Mouse (Mus musculus) midbrain, embryonic 10.5 days (tissue): Measurements from ENCODE around the gene Elovl6. TPM values are rescaled to one million over a fixed set of nuclear protein-coding genes. Genes with fewer than 3 reads are reported as not detected.

ENCODE experiments used
- DNase-seq: peaks from one replicate; pipeline ENCODE4 v3.0.0-alpha.2; 2017; ENCODE audit warnings: low spot score
- H3K27ac ChIP-seq: fragments of 300-500 bp; sonication (generic); replicated peaks from 2 replicates; pipeline ENCODE4 v1.5.1; 2016; ENCODE audit warnings: mild to moderate bottlenecking
- H3K27me3 ChIP-seq: fragments of 300-500 bp; sonication (generic); 2 replicates; pipeline ENCODE4 v1.6.1; 2016; ENCODE audit warnings: low read depth, mild to moderate bottlenecking; ENCODE audit not compliant: poor library complexity, severe bottlenecking
- H3K36me3 ChIP-seq: fragments of 300-500 bp; sonication (generic); 2 replicates; pipeline ENCODE4 v1.6.1; 2016; ENCODE audit warnings: mild to moderate bottlenecking, moderate library complexity
- H3K4me1 ChIP-seq: fragments of 300-500 bp; sonication (generic); 2 replicates; pipeline ENCODE4 v1.6.1; 2016
- H3K4me3 ChIP-seq: fragments of 300-500 bp; sonication (generic); 2 replicates; pipeline ENCODE4 v1.5.1; 2016; ENCODE audit warnings: mild to moderate bottlenecking, moderate library complexity
- H3K9me3 ChIP-seq: fragments of 300-500 bp; sonication (generic); replicated peaks from 2 replicates; pipeline ENCODE4 v1.6.1; 2016; ENCODE audit warnings: mild to moderate bottlenecking
- WGBS: fragments of 180-500 bp; shearing (Covaris S2); methylation state at CpG from one replicate; pipeline ENCODE4 v1.1.7; 2016; 5-methylcytosine and 5-hydroxymethylcytosine counted together
- polyA plus RNA-seq: library from polyadenylated mRNA; unstranded; fragments of >200 nt; fragmentation: Nextera tagmentation; extraction: Ambion mirVana; gene quantifications from 2 replicates; pipeline ENCODE4 v1.2.1, GENCODE M21; 2016

Elovl6 gene
- polyA plus RNA-seq, 1 experiment from 2014 or later = 39.5 TPM

GRCm38 (mm10) chr3:129647312-129647711 lies 115.2 kb downstream of the Elovl6 start:
- Histone ChIP-seq H3K27ac (no peak overlapping the region), H3K36me3 (no peaks in the 10 kb centered on the region), H3K27me3 (no peaks in the 10 kb centered on the region), H3K4me1 (peaks cover 21% of the 10 kb centered on the region), H3K9me3 (no peaks in the 10 kb centered on the region), H3K4me3 (no peak overlapping the region)
- DNase-seq = no peak
- WGBS = 90% methylated on average over 10 of the region's 10 CpGs

- DNase-seq = no peak
- Histone ChIP-seq H3K4me3 (no peak overlapping the region), H3K27me3 (no peaks in the 10 kb centered on the region), H3K4me1 (peaks cover 18% of the 10 kb centered on the region), H3K27ac (no peak overlapping the region), H3K9me3 (no peaks in the 10 kb centered on the region), H3K36me3 (no peaks in the 10 kb centered on the region)
- 80% methylated on average over 5 of the region's 5 CpGs for WGBS
Measured at GRCm38 (mm10) chr3:129648598-129648997, 116.4 kb downstream of the Elovl6 start.

- Histone ChIP-seq H3K4me1 (peaks cover 18% of the 10 kb centered on the region), H3K4me3 (no peak overlapping the region), H3K9me3 (no peaks in the 10 kb centered on the region), H3K36me3 (no peaks in the 10 kb centered on the region), H3K27me3 (no peaks in the 10 kb centered on the region), H3K27ac (no peak overlapping the region)
- DNase-seq = no peak
- 67% methylated on average over 8 of the region's 8 CpGs for WGBS
Measured at GRCm38 (mm10) chr3:129649586-129650292, 117.6 kb downstream of the Elovl6 start.

- no peaks in the 10 kb centered on the region for H3K36me3 ChIP-seq
- H3K27ac ChIP-seq = no peak overlapping the region
- H3K27me3 ChIP-seq = no peaks in the 10 kb centered on the region
- no peaks in the 10 kb centered on the region for H3K9me3 ChIP-seq
- no peak overlapping the region for H3K4me3 ChIP-seq
- H3K4me1 ChIP-seq = peaks cover 18% of the 10 kb centered on the region
- DNase-seq = no peak
Measured at GRCm38 (mm10) chr3:129650293-129650612, 118.1 kb downstream of the Elovl6 start.

- 20% methylated on average over 1 of the region's 1 CpGs for WGBS
- H3K36me3 ChIP-seq = no peaks in the 10 kb centered on the region
Measured at GRCm38 (mm10) chr3:129650931-129651330, 118.8 kb downstream of the Elovl6 start.

GRCm38 (mm10) chr3:129651765-129652164 lies 119.6 kb downstream of the Elovl6 start:
- H3K4me3 ChIP-seq = no peak overlapping the region
- peaks cover 10% of the 10 kb centered on the region for H3K4me1 ChIP-seq
- H3K9me3 ChIP-seq = no peaks in the 10 kb centered on the region
- no peaks in the 10 kb centered on the region for H3K36me3 ChIP-seq
- WGBS = 92% methylated on average over 8 of the region's 8 CpGs
- H3K27ac ChIP-seq = no peak overlapping the region
- DNase-seq = no peak
- no peaks in the 10 kb centered on the region for H3K27me3 ChIP-seq

More at GRCm38 (mm10) chr3:129650931-129651330, 118.8 kb downstream of the Elovl6 start:
- H3K27ac ChIP-seq = no peak overlapping the region
- H3K4me3 ChIP-seq = no peak overlapping the region
- peaks cover 11% of the 10 kb centered on the region for H3K4me1 ChIP-seq
- H3K9me3 ChIP-seq = no peaks in the 10 kb centered on the region
- DNase-seq = no peak
- no peaks in the 10 kb centered on the region for H3K27me3 ChIP-seq

GRCm38 (mm10) chr3:129652476-129652875 lies 120.3 kb downstream of the Elovl6 start:
- WGBS = 88% methylated on average over 4 of the region's 4 CpGs
- Histone ChIP-seq H3K4me1 (peaks cover 10% of the 10 kb centered on the region), H3K27me3 (no peaks in the 10 kb centered on the region), H3K27ac (no peak overlapping the region), H3K36me3 (no peaks in the 10 kb centered on the region), H3K9me3 (no peaks in the 10 kb centered on the region), H3K4me3 (no peak overlapping the region)
- no peak for DNase-seq

- 82% methylated on average over 4 of the region's 4 CpGs for WGBS
- Histone ChIP-seq H3K9me3 (no peaks in the 10 kb centered on the region), H3K36me3 (no peaks in the 10 kb centered on the region), H3K4me1 (no peaks in the 10 kb centered on the region), H3K27me3 (no peaks in the 10 kb centered on the region), H3K4me3 (no peak overlapping the region), H3K27ac (no peak overlapping the region)
- no peak for DNase-seq
Measured at GRCm38 (mm10) chr3:129656540-129656939, 124.4 kb downstream of the Elovl6 start.

GRCm38 (mm10) chr3:129657222-129657621 lies 125.1 kb downstream of the Elovl6 start:
- Histone ChIP-seq H3K4me1 (no peaks in the 10 kb centered on the region), H3K27me3 (no peaks in the 10 kb centered on the region), H3K9me3 (no peaks in the 10 kb centered on the region), H3K36me3 (no peaks in the 10 kb centered on the region), H3K27ac (no peak overlapping the region), H3K4me3 (no peak overlapping the region)
- WGBS = 91% methylated on average over 9 of the region's 9 CpGs
- no peak for DNase-seq

- no peaks in the 10 kb centered on the region for H3K27me3 ChIP-seq
- H3K4me3 ChIP-seq = no peak overlapping the region
- H3K9me3 ChIP-seq = no peaks in the 10 kb centered on the region
- WGBS = 90% methylated on average over 11 of the region's 11 CpGs
- H3K27ac ChIP-seq = no peak overlapping the region
- DNase-seq = no peak
- no peaks in the 10 kb centered on the region for H3K4me1 ChIP-seq
- no peaks in the 10 kb centered on the region for H3K36me3 ChIP-seq
Measured at GRCm38 (mm10) chr3:129657775-129658174, 125.6 kb downstream of the Elovl6 start.

- 91% methylated on average over 7 of the region's 7 CpGs for WGBS
- Histone ChIP-seq H3K36me3 (no peaks in the 10 kb centered on the region), H3K27ac (no peak overlapping the region), H3K27me3 (no peaks in the 10 kb centered on the region), H3K9me3 (no peaks in the 10 kb centered on the region; the same call in 1 of the 2 replicates), H3K4me1 (no peaks in the 10 kb centered on the region), H3K4me3 (no peak overlapping the region)
- no peak for DNase-seq
Measured at GRCm38 (mm10) chr3:129658776-129659175, 126.6 kb downstream of the Elovl6 start.

GRCm38 (mm10) chr3:129663906-129664305 lies 131.8 kb downstream of the Elovl6 start:
- Histone ChIP-seq H3K4me3 (no peak overlapping the region), H3K4me1 (no peaks in the 10 kb centered on the region), H3K27ac (no peak overlapping the region), H3K9me3 (no peaks in the 10 kb centered on the region; the same call in 1 of the 2 replicates), H3K36me3 (no peaks in the 10 kb centered on the region), H3K27me3 (no peaks in the 10 kb centered on the region)
- WGBS = 90% methylated on average over 1 of the region's 2 CpGs
- no peak for DNase-seq

- no peak overlapping the region for H3K4me3 ChIP-seq
- no peaks in the 10 kb centered on the region for H3K27me3 ChIP-seq
- DNase-seq = no peak
- H3K9me3 ChIP-seq = no peaks in the 10 kb centered on the region
- no peaks in the 10 kb centered on the region for H3K4me1 ChIP-seq
- no peaks in the 10 kb centered on the region for H3K36me3 ChIP-seq
- H3K27ac ChIP-seq = no peak overlapping the region
- WGBS = 94% methylated on average over 7 of the region's 7 CpGs
Measured at GRCm38 (mm10) chr3:129675923-129676322, 143.8 kb downstream of the Elovl6 start.

GRCm38 (mm10) chr3:129680258-129680657 lies 148.1 kb downstream of the Elovl6 start:
- Histone ChIP-seq H3K4me3 (no peak overlapping the region), H3K27me3 (no peaks in the 10 kb centered on the region), H3K36me3 (no peaks in the 10 kb centered on the region), H3K27ac (no peak overlapping the region), H3K9me3 (no peaks in the 10 kb centered on the region), H3K4me1 (no peaks in the 10 kb centered on the region)
- 79% methylated on average over 5 of the region's 5 CpGs for WGBS
- no peak for DNase-seq
